Mouse (Mus musculus): ENCODE data around the gene Bbs4. TPM values are rescaled to one million over a fixed set of nuclear protein-coding genes. Genes with fewer than 3 reads are reported as not detected.

Bbs4 gene
- polyA plus RNA-seq, 1 experiment from 2014 or later = 2.4 TPM

DNA sequence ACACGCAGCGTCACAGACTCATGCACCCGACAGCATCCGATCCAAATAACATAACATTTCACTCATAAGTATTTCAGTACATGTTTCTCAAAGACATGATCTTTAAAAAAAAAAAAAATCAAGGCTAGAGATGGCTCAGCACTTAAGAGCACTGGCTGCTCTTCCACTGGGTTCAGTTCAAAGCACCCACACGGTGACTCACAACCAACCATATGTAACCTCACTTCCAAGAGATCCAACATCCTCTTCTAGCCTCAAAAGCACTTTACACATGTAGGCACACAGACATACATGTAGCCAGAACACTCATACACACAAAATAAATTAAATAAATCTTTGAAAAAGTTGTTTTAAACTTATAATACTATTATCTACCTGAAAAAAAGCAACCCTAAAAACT lies 15.4 kb downstream of the Bbs4 start:
- 90% methylated on average over 5 of the region's 5 CpGs for WGBS (ENCODE audit: insufficient replicate concordance)
- no peak for ATAC-seq
- no peaks in the 10 kb centered on the region for H3K27me3 ChIP-seq (ENCODE audit: insufficient read depth, low read length)
- DNase-seq = no peak
- no peaks in the 10 kb centered on the region for H3K4me1 ChIP-seq (ENCODE audit: insufficient read depth)
- H3K27ac ChIP-seq (ENCODE audit: low read depth) = no peak overlapping the region
- no peak for TF ChIP-seq EP300 (IDR thresholded peaks at IDR 0.05; ENCODE audit: low read depth)
- no peak for TF ChIP-seq CTCF (IDR thresholded peaks at IDR 0.05; ENCODE audit: low read depth)
- no peaks in the 10 kb centered on the region; the same call in none of the 2 replicates for H3K36me3 ChIP-seq (replicated peaks; ENCODE audit: insufficient read depth, low read length)
- H3K4me3 ChIP-seq (ENCODE audit: low read depth, low read length) = no peak overlapping the region
- H3K4me2 ChIP-seq (ENCODE audit: low read depth, low read length) = no peak overlapping the region
- no peak overlapping the region for H3K9ac ChIP-seq (replicated peaks)
- no peaks in the 10 kb centered on the region for H3K9me3 ChIP-seq (ENCODE audit: low read length)

DNA sequence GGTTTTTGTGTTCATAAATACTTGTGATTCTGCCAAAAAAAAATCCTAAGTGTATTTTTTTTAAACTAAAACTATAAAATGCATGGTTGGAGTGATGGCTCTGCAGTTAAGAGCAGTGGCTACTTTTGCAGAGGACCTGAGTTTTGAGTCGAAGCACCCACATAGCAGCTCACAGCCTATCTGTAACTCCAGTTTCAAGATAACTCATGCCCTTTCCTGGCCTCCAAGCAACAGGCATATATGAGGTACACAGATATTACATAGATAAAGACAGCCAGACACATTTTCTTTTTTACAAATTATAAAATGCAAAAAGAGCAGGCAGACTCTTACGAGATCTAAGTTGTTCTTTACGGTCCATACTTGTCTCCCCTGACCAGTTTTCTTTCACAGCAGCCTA lies 16.8 kb downstream of the Bbs4 start:
- DNase-seq (no peak), ATAC-seq (no peak)
- no peak for TF ChIP-seq CTCF (IDR thresholded peaks at IDR 0.05; ENCODE audit: low read depth)
- WGBS (ENCODE audit: insufficient replicate concordance) = 70% methylated on average over 3 of the region's 3 CpGs
- Histone ChIP-seq H3K4me2 (ENCODE audit: low read depth, low read length) (no peak overlapping the region), H3K36me3 (replicated peaks; ENCODE audit: insufficient read depth, low read length) (no peaks in the 10 kb centered on the region; the same call in none of the 2 replicates), H3K9ac (replicated peaks) (no peak overlapping the region), H3K9me3 (ENCODE audit: low read length) (no peaks in the 10 kb centered on the region), H3K4me1 (ENCODE audit: insufficient read depth) (no peaks in the 10 kb centered on the region), H3K4me3 (ENCODE audit: low read depth, low read length) (no peak overlapping the region), H3K27me3 (ENCODE audit: insufficient read depth, low read length) (no peaks in the 10 kb centered on the region), H3K27ac (ENCODE audit: low read depth) (no peak overlapping the region)

DNA sequence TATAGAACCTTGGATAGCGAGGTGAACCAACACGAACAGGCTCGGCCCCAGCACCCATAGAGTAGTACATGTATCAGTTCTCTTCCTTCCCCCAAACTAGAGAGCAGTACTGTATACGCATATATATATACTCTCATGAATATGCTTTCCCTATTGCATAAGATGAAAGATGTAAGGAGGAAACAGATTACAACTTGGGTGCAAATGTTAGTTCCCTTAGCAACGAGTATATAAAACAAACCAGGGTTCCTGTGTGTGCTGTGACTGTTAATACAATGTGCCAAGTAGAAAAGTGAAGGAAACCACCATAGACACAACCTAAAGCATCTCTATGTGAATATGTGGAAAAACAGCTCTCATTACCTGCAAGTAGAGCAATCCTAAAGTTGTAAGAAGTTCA lies 23.3 kb downstream of the Bbs4 start:
- Histone ChIP-seq H3K4me1 (ENCODE audit: insufficient read depth) (no peaks in the 10 kb centered on the region), H3K9ac (replicated peaks) (no peak overlapping the region), H3K4me3 (ENCODE audit: low read depth, low read length) (no peak overlapping the region), H3K27me3 (ENCODE audit: insufficient read depth, low read length) (no peaks in the 10 kb centered on the region), H3K4me2 (ENCODE audit: low read depth, low read length) (no peak overlapping the region), H3K9me3 (ENCODE audit: low read length) (no peaks in the 10 kb centered on the region), H3K27ac (ENCODE audit: low read depth) (no peak overlapping the region), H3K36me3 (replicated peaks; ENCODE audit: insufficient read depth, low read length) (peaks cover 9% of the 10 kb centered on the region)
- WGBS (ENCODE audit: insufficient replicate concordance) = 72% methylated on average over 5 of the region's 5 CpGs
- DNase-seq (no peak), ATAC-seq (no peak)
- TF ChIP-seq CTCF (IDR thresholded peaks at IDR 0.05; ENCODE audit: low read depth) (no peak), EP300 (IDR thresholded peaks at IDR 0.05; ENCODE audit: low read depth) (no peak)

DNA sequence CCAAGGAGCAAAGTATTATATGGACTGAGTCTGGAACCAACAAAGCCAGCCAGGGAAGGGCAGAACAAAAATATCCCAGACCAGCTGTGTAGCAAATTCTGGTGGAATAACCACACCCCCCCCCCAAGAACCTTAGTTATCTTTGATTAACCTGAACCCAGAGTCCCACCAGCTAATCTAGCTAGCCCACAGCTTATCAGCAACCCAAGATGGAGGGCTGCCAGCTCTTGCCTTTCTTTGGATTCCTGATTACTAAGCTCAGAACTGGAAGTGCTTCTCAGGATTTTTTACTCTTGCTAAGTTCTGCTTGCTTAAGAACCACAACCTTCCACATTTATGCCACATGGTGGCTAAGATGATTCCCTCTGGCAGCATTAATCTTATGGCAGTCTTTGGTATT lies 29.0 kb downstream of the Bbs4 start:
- no peak overlapping the region for H3K9ac ChIP-seq (replicated peaks)
- no peak overlapping the region for H3K4me2 ChIP-seq (ENCODE audit: low read depth, low read length)
- H3K27ac ChIP-seq (ENCODE audit: low read depth) = no peak overlapping the region
- no peaks in the 10 kb centered on the region for H3K4me1 ChIP-seq (ENCODE audit: insufficient read depth)
- ATAC-seq = no peak
- H3K27me3 ChIP-seq (ENCODE audit: insufficient read depth, low read length) = no peaks in the 10 kb centered on the region
- no peak for DNase-seq
- H3K4me3 ChIP-seq (ENCODE audit: low read depth, low read length) = no peak overlapping the region
- H3K9me3 ChIP-seq (ENCODE audit: low read length) = no peaks in the 10 kb centered on the region
- TF ChIP-seq CTCF (IDR thresholded peaks at IDR 0.05; ENCODE audit: low read depth) (no peak), EP300 (IDR thresholded peaks at IDR 0.05; ENCODE audit: low read depth) (peak; percentile 62)
- peaks cover 35% of the 10 kb centered on the region for H3K36me3 ChIP-seq (replicated peaks; ENCODE audit: insufficient read depth, low read length)

DNA sequence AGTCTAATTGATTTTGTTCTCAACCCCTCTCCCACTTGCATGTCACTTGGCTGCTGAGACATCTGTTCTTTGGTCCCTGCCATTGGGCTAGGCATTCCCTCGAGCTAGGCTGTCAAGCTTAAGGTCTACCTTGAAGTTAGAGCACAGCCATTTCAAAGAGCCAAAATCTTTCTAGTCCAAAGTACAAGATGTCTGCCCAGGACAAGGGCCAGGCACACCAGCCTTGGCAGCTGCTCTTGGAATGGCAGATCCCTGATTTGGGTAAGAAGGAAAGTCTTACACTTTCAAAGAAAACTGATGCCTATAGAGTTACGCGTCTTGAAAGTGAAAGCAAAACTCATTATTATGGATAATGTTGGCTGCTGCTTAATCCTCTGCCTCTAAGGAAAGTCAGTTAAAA lies 37.1 kb downstream of the Bbs4 start:
- no peak overlapping the region for H3K4me3 ChIP-seq (ENCODE audit: low read depth, low read length)
- 88% methylated on average over 3 of the region's 3 CpGs for WGBS (ENCODE audit: insufficient replicate concordance)
- no peaks in the 10 kb centered on the region for H3K4me1 ChIP-seq (ENCODE audit: insufficient read depth)
- H3K27ac ChIP-seq (ENCODE audit: low read depth) = no peak overlapping the region
- TF ChIP-seq CTCF (IDR thresholded peaks at IDR 0.05; ENCODE audit: low read depth) (no peak), EP300 (IDR thresholded peaks at IDR 0.05; ENCODE audit: low read depth) (no peak)
- no peak for ATAC-seq
- H3K4me2 ChIP-seq (ENCODE audit: low read depth, low read length) = no peak overlapping the region
- peaks cover 53% of the 10 kb centered on the region for H3K36me3 ChIP-seq (replicated peaks; ENCODE audit: insufficient read depth, low read length)
- DNase-seq = no peak
- no peaks in the 10 kb centered on the region for H3K27me3 ChIP-seq (ENCODE audit: insufficient read depth, low read length)
- H3K9ac ChIP-seq (replicated peaks) = no peak overlapping the region
- no peaks in the 10 kb centered on the region for H3K9me3 ChIP-seq (ENCODE audit: low read length)

DNA sequence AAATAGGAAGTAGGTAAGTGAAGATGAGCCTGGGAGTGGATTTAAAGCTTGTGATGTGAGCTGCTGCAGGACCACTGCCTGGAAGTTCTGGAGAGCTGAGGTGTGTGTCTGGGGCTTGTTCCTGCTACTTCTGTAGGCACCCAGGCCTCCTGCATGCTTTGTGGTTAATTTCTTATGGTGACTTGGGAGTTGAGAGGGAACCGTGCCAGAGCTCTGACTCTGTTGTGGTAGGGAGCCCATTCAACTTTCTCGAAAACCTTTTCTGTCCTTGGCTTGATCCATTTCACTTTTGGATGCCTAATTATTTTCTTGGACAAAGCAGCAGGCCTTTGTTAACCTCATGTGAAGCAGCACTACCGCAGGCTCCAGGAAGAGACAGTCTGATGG lies 42.0 kb downstream of the Bbs4 start:
- H3K36me3 ChIP-seq (replicated peaks; ENCODE audit: insufficient read depth, low read length) = peaks cover 75% of the 10 kb centered on the region
- ATAC-seq (no peak), DNase-seq (no peak)
- WGBS (ENCODE audit: insufficient replicate concordance) = 84% methylated on average over 3 of the region's 3 CpGs
- no peak overlapping the region for H3K9ac ChIP-seq (replicated peaks)
- H3K27ac ChIP-seq (ENCODE audit: low read depth) = no peak overlapping the region
- H3K4me1 ChIP-seq (ENCODE audit: insufficient read depth) = no peaks in the 10 kb centered on the region
- H3K4me2 ChIP-seq (ENCODE audit: low read depth, low read length) = no peak overlapping the region
- H3K4me3 ChIP-seq (ENCODE audit: low read depth, low read length) = no peak overlapping the region
- no peaks in the 10 kb centered on the region for H3K27me3 ChIP-seq (ENCODE audit: insufficient read depth, low read length)
- H3K9me3 ChIP-seq (ENCODE audit: low read length) = no peaks in the 10 kb centered on the region
- TF ChIP-seq EP300 (IDR thresholded peaks at IDR 0.05; ENCODE audit: low read depth) = no peak

DNA sequence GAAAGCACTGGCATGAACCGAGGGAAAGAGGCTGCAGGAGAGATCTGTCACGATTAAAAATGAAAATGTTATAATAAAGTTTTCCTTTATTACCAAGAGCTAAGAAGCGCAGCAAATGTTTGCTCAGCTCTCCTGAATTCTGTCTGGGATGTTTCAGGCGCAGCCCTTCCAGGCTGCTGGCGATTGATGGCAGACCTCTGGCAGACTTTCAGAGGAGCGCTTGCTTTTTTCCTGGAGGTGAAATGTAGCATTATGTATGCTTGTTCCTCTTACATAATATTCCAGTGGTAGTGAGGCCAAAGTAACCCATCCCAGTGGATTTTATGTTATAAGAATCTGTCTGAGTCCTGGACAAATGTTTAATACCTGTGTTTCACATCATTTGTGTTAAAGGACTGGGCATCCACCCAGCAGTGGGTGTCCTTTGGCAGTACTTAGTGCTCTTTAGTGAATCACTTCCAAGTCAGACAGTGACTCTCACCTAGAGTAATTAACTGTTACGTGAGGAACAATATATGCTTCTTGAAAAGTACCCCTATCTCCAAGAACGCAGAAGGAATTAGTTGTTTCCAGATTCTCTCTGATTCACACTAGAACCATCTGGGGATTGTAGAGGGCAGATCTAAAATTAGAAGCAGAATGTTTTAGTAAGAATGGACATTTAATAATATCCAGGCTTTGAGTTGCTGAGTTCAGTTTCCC lies 42.6 kb downstream of the Bbs4 start:
- Histone ChIP-seq H3K27me3 (ENCODE audit: insufficient read depth, low read length) (no peaks in the 10 kb centered on the region), H3K4me2 (ENCODE audit: low read depth, low read length) (no peak overlapping the region), H3K27ac (ENCODE audit: low read depth) (no peak overlapping the region), H3K4me1 (ENCODE audit: insufficient read depth) (no peaks in the 10 kb centered on the region), H3K9ac (replicated peaks) (no peak overlapping the region), H3K4me3 (ENCODE audit: low read depth, low read length) (no peak overlapping the region), H3K36me3 (replicated peaks; ENCODE audit: insufficient read depth, low read length) (peaks cover 71% of the 10 kb centered on the region), H3K9me3 (ENCODE audit: low read length) (no peaks in the 10 kb centered on the region)
- TF ChIP-seq EP300 (IDR thresholded peaks at IDR 0.05; ENCODE audit: low read depth) = no peak
- no peak for TF ChIP-seq CTCF (IDR thresholded peaks at IDR 0.05; ENCODE audit: low read depth)
- no peak for DNase-seq
- 86% methylated on average over 8 of the region's 8 CpGs for WGBS (ENCODE audit: insufficient replicate concordance)
- no peak for ATAC-seq

All from liver, postnatal 0 days (tissue).